Mouse (Mus musculus): ENCODE data around the gene Trmt5. TPM values are rescaled to one million over a fixed set of nuclear protein-coding genes. Genes with fewer than 3 reads are reported as not detected.

Trmt5 gene
- total and polyA plus RNA-seq, 2 experiments from 2014 or later: 8.6 to 26.6 TPM

GRCm38 (mm10) chr12:73230196-73230595 lies 56.3 kb downstream of the Trmt5 start:
- Histone ChIP-seq H3K4me2 (ENCODE audit: low read depth, low read length) (no peak overlapping the region), H3K36me3 (replicated peaks; ENCODE audit: control insufficient read depth, insufficient read depth, low read length) (no peaks in the 10 kb centered on the region), H3K27me3 (ENCODE audit: control insufficient read depth, insufficient read depth, low read length) (no peaks in the 10 kb centered on the region), H3K9me3 (replicated peaks; ENCODE audit: control insufficient read depth, low read length) (no peaks in the 10 kb centered on the region), H3K4me3 (ENCODE audit: low read depth, low read length) (no peak overlapping the region), H3K4me1 (ENCODE audit: control insufficient read depth, insufficient read depth) (no peaks in the 10 kb centered on the region), H3K9ac (replicated peaks; ENCODE audit: low read depth, low read length) (no peak overlapping the region), H3K27ac (ENCODE audit: low read depth) (no peak overlapping the region)
- TF ChIP-seq EP300 (IDR thresholded peaks at IDR 0.05; ENCODE audit: low read depth): no peak
- no peak for TF ChIP-seq CTCF (IDR thresholded peaks at IDR 0.05; ENCODE audit: low read depth)
- ATAC-seq (ENCODE audit: insufficient read depth, low read depth) (no peak), DNase-seq (ENCODE audit: low spot score) (no peak)

Other genes starting within 250 kb of the Trmt5 start
- gene Six1, start 232.8 kb downstream of the Trmt5 start, total RNA-seq (2014; rRNA removed; ENCODE audit: low replicate concordance): 0.15 TPM in 1 of 2 replicates, not detected in the other
- gene Six1, start 232.8 kb downstream of the Trmt5 start, polyA plus RNA-seq (2015; fragmentation: Nextera tagmentation; extraction: Ambion mirVana): 0.18 and 0.38 TPM in 2 replicates
- 2.2 and 4.6 TPM in 2 replicates for gene Six4, start 173.3 kb downstream of the Trmt5 start, total RNA-seq (2014; rRNA removed; ENCODE audit: low replicate concordance)
- gene Six4, start 173.3 kb downstream of the Trmt5 start, polyA plus RNA-seq (2015; fragmentation: Nextera tagmentation; extraction: Ambion mirVana): 0.44 and 0.52 TPM in 2 replicates
- 11.1 and 28.2 TPM in 2 replicates for gene Mnat1, start 163.0 kb downstream of the Trmt5 start, total RNA-seq (2014; rRNA removed; ENCODE audit: low replicate concordance)
- gene Mnat1, start 163.0 kb downstream of the Trmt5 start, polyA plus RNA-seq (2015; fragmentation: Nextera tagmentation; extraction: Ambion mirVana): 19.6 and 20.7 TPM in 2 replicates
- 8.8 and 19.2 TPM in 2 replicates for gene Slc38a6, start 69 bp upstream of the Trmt5 start, total RNA-seq (2014; rRNA removed; ENCODE audit: low replicate concordance)
- gene Slc38a6, start 69 bp upstream of the Trmt5 start, polyA plus RNA-seq (2015; fragmentation: Nextera tagmentation; extraction: Ambion mirVana): 2.7 and 3.8 TPM in 2 replicates

Data from heart, postnatal 0 days (tissue).